Mouse (Mus musculus) brain, embryonic 14.5 days (tissue): ENCODE data around the gene Tst.

Experiments used
- CTCF ChIP-seq: fragments of 200-500 bp; IDR thresholded peaks from 2 replicates; pipeline ENCODE4 v1.5.1; 2012; ENCODE audit warnings: inconsistent platforms, mild to moderate bottlenecking, moderate library complexity, borderline replicate concordance; ENCODE audit not compliant: insufficient read depth, insufficient read length; ENCODE audit errors: extremely low read depth
- POLR2A ChIP-seq: fragments of 200-500 bp; IDR thresholded peaks from 2 replicates; pipeline ENCODE4 v1.6.1; 2012; ENCODE audit warnings: mild to moderate bottlenecking, inconsistent platforms, borderline replicate concordance; ENCODE audit not compliant: poor library complexity, insufficient read depth, insufficient read length, severe bottlenecking; ENCODE audit errors: extremely low read depth

GRCm38 (mm10) chr15:78382115-78382514 is 23.6 kb downstream of the Tst start:
- TF ChIP-seq CTCF, result no peak
- TF ChIP-seq POLR2A, result no peak
